Mouse (Mus musculus): ENCODE measurements at regions not wholly inside any gene's neighbourhood (a gene's known extent, or its start where the extent isn't known, plus 50 kb on each side); places are given as distances from the start of the nearest gene placed in this dataset.

GRCm38 (mm10) chr12:16477572-16477971 lies 133.2 kb downstream of the Lpin1 start:
- H3K4me3 ChIP-seq (ENCODE audit: insufficient read depth, low read length), result no peak overlapping the region
- no peak for TF ChIP-seq CTCF (IDR thresholded peaks at IDR 0.05; ENCODE audit: low read depth, low read length)
- no peak for TF ChIP-seq POLR2A (IDR thresholded peaks at IDR 0.05; ENCODE audit: borderline replicate concordance, low read depth, low read length)
- H3K27ac ChIP-seq (ENCODE audit: insufficient read depth, low read depth, low read length), result no peak overlapping the region
- H3K4me1 ChIP-seq (ENCODE audit: control insufficient read depth, insufficient read depth, low read length), result no peaks in the 10 kb centered on the region

GRCm38 (mm10) chr12:16474361-16475080 lies 136.2 kb downstream of the Lpin1 start:
- H3K27ac ChIP-seq (ENCODE audit: insufficient read depth, low read depth, low read length), result no peak overlapping the region
- no peak overlapping the region for H3K4me3 ChIP-seq (ENCODE audit: insufficient read depth, low read length)
- H3K4me1 ChIP-seq (ENCODE audit: control insufficient read depth, insufficient read depth, low read length), result no peaks in the 10 kb centered on the region
- TF ChIP-seq CTCF (IDR thresholded peaks at IDR 0.05; ENCODE audit: low read depth, low read length) (no peak), POLR2A (IDR thresholded peaks at IDR 0.05; ENCODE audit: borderline replicate concordance, low read depth, low read length) (no peak)

- Histone ChIP-seq H3K4me3 (ENCODE audit: insufficient read depth, low read length) (no peak overlapping the region), H3K27ac (ENCODE audit: insufficient read depth, low read depth, low read length) (no peak overlapping the region), H3K4me1 (ENCODE audit: control insufficient read depth, insufficient read depth, low read length) (no peaks in the 10 kb centered on the region)
- TF ChIP-seq CTCF (IDR thresholded peaks at IDR 0.05; ENCODE audit: low read depth, low read length) (no peak), POLR2A (IDR thresholded peaks at IDR 0.05; ENCODE audit: borderline replicate concordance, low read depth, low read length) (no peak)
Measured at GRCm38 (mm10) chr12:16457419-16457818, 153.3 kb downstream of the Lpin1 start.

GRCm38 (mm10) chr12:16450771-16451435 lies 159.9 kb downstream of the Lpin1 start:
- TF ChIP-seq CTCF (IDR thresholded peaks at IDR 0.05; ENCODE audit: low read depth, low read length) (no peak), POLR2A (IDR thresholded peaks at IDR 0.05; ENCODE audit: borderline replicate concordance, low read depth, low read length) (no peak)
- no peaks in the 10 kb centered on the region for H3K4me1 ChIP-seq (ENCODE audit: control insufficient read depth, insufficient read depth, low read length)
- no peak overlapping the region for H3K4me3 ChIP-seq (ENCODE audit: insufficient read depth, low read length)
- no peak overlapping the region for H3K27ac ChIP-seq (ENCODE audit: insufficient read depth, low read depth, low read length)

- Histone ChIP-seq H3K4me1 (ENCODE audit: control insufficient read depth, insufficient read depth, low read length) (no peaks in the 10 kb centered on the region), H3K4me3 (ENCODE audit: insufficient read depth, low read length) (no peak overlapping the region), H3K27ac (ENCODE audit: insufficient read depth, low read depth, low read length) (no peak overlapping the region)
- TF ChIP-seq CTCF (IDR thresholded peaks at IDR 0.05; ENCODE audit: low read depth, low read length) (no peak), POLR2A (IDR thresholded peaks at IDR 0.05; ENCODE audit: borderline replicate concordance, low read depth, low read length) (no peak)
Measured at GRCm38 (mm10) chr12:16438717-16439116, 172.0 kb downstream of the Lpin1 start.

- Histone ChIP-seq H3K4me3 (ENCODE audit: insufficient read depth, low read length) (no peak overlapping the region), H3K4me1 (ENCODE audit: control insufficient read depth, insufficient read depth, low read length) (no peaks in the 10 kb centered on the region), H3K27ac (ENCODE audit: insufficient read depth, low read depth, low read length) (no peak overlapping the region)
- TF ChIP-seq CTCF (IDR thresholded peaks at IDR 0.05; ENCODE audit: low read depth, low read length) (no peak), POLR2A (IDR thresholded peaks at IDR 0.05; ENCODE audit: borderline replicate concordance, low read depth, low read length) (no peak)
Measured at GRCm38 (mm10) chr12:16436961-16437360, 173.8 kb downstream of the Lpin1 start.

- Histone ChIP-seq H3K4me3 (ENCODE audit: insufficient read depth, low read length) (no peak overlapping the region), H3K4me1 (ENCODE audit: control insufficient read depth, insufficient read depth, low read length) (no peaks in the 10 kb centered on the region), H3K27ac (ENCODE audit: insufficient read depth, low read depth, low read length) (no peak overlapping the region)
- TF ChIP-seq POLR2A (IDR thresholded peaks at IDR 0.05; ENCODE audit: borderline replicate concordance, low read depth, low read length) (no peak), CTCF (IDR thresholded peaks at IDR 0.05; ENCODE audit: low read depth, low read length) (no peak)
Measured at GRCm38 (mm10) chr12:16436255-16436654, 174.5 kb downstream of the Lpin1 start.

- no peak for TF ChIP-seq POLR2A (IDR thresholded peaks at IDR 0.05; ENCODE audit: borderline replicate concordance, low read depth, low read length)
- no peak for TF ChIP-seq CTCF (IDR thresholded peaks at IDR 0.05; ENCODE audit: low read depth, low read length)
- Histone ChIP-seq H3K4me3 (ENCODE audit: insufficient read depth, low read length) (no peak overlapping the region), H3K4me1 (ENCODE audit: control insufficient read depth, insufficient read depth, low read length) (no peaks in the 10 kb centered on the region), H3K27ac (ENCODE audit: insufficient read depth, low read depth, low read length) (no peak overlapping the region)
Measured at GRCm38 (mm10) chr12:16434739-16435138, 176.0 kb downstream of the Lpin1 start.

- Histone ChIP-seq H3K27ac (ENCODE audit: insufficient read depth, low read depth, low read length) (no peak overlapping the region), H3K4me3 (ENCODE audit: insufficient read depth, low read length) (no peak overlapping the region), H3K4me1 (ENCODE audit: control insufficient read depth, insufficient read depth, low read length) (no peaks in the 10 kb centered on the region)
- TF ChIP-seq POLR2A (IDR thresholded peaks at IDR 0.05; ENCODE audit: borderline replicate concordance, low read depth, low read length) (no peak), CTCF (IDR thresholded peaks at IDR 0.05; ENCODE audit: low read depth, low read length) (no peak)
Measured at GRCm38 (mm10) chr12:16434225-16434624, 176.5 kb downstream of the Lpin1 start.

- Histone ChIP-seq H3K4me1 (ENCODE audit: control insufficient read depth, insufficient read depth, low read length) (no peaks in the 10 kb centered on the region), H3K27ac (ENCODE audit: insufficient read depth, low read depth, low read length) (no peak overlapping the region), H3K4me3 (ENCODE audit: insufficient read depth, low read length) (no peak overlapping the region)
- TF ChIP-seq POLR2A (IDR thresholded peaks at IDR 0.05; ENCODE audit: borderline replicate concordance, low read depth, low read length) (no peak), CTCF (IDR thresholded peaks at IDR 0.05; ENCODE audit: low read depth, low read length) (no peak)
Measured at GRCm38 (mm10) chr12:16425980-16426379, 184.8 kb downstream of the Lpin1 start.
